Mouse (Mus musculus): ENCODE measurements around the gene Serpina1f.

- no peak for TF ChIP-seq CTCF (IDR thresholded peaks at IDR 0.05; ENCODE audit: low read depth, low read length)
- no peak for TF ChIP-seq POLR2A (IDR thresholded peaks at IDR 0.05; ENCODE audit: insufficient read depth, low read length)
Measured at GRCm38 (mm10) chr12:103705547-103705946, 10.2 kb upstream of the Serpina1f start.

Measured in ES-Bruce4 (cell line).